Comparison of ENCODE assay signal across 14 mouse cellular contexts in genomic region chr3:68453266-68453665, GRCm38 (mm10).
DNase-seq lines count a peak whose midpoint lies in the region; ATAC-seq lines count a peak whose summit lies in the region.
"Had no signal": no experiment of that assay in that cellular context is flagged by ENCODE, and none has a peak within 500 bp of the region (broad histone marks: within the 10 kb centered on the region; RNA-seq: fewer than 3 reads in every experiment).

No protein-coding gene starts in this region.

- ATAC-seq in hindbrain, embryonic 11.5 days (ENCODE audit: low FRiP score) = no peak
- ATAC-seq in hindbrain, embryonic 16.5 days = no peak
- ATAC-seq in heart, embryonic 14.5 days (ENCODE audit: insufficient number of reproducible peaks, insufficient read depth, low FRiP score, low read depth) = peak; percentile 56; the same call in 1 of the 2 replicates
- peak; percentile 83 for ATAC-seq in lung, embryonic 15.5 days (ENCODE audit: borderline replicate concordance, extremely low read depth, low FRiP score, low TSS enrichment)
- ATAC-seq in midbrain, embryonic 15.5 days (replicated peaks) = no peak
- ATAC-seq: Patski had no signal

- no peak overlapping the region for H3K4me2 ChIP-seq in hindbrain, embryonic 11.5 days (replicated peaks; ENCODE audit: low read depth, low read length)
- no peak overlapping the region for H3K4me2 ChIP-seq in hindbrain, embryonic 16.5 days (ENCODE audit: low read length)
- H3K4me2 ChIP-seq in heart, embryonic 14.5 days (ENCODE audit: low read length) = peak overlapping the region; percentile 58
- H3K4me2 ChIP-seq in lung, embryonic 15.5 days = peak overlapping the region; percentile 34
- H3K4me2 ChIP-seq in midbrain, embryonic 15.5 days = no peak overlapping the region

- no peaks in the 10 kb centered on the region for H3K9me3 ChIP-seq in hindbrain, embryonic 11.5 days (ENCODE audit: control insufficient read depth, low read length)
- no peaks in the 10 kb centered on the region for H3K9me3 ChIP-seq in hindbrain, embryonic 16.5 days (ENCODE audit: control insufficient read depth, low read length)
- H3K9me3 ChIP-seq in embryonic facial prominence, embryonic 10.5 days = no peaks in the 10 kb centered on the region
- no peaks in the 10 kb centered on the region for H3K9me3 ChIP-seq in heart, embryonic 14.5 days (ENCODE audit: control insufficient read depth, low read length)
- no peaks in the 10 kb centered on the region for H3K9me3 ChIP-seq in lung, embryonic 15.5 days
- H3K9me3 ChIP-seq in midbrain, embryonic 15.5 days = no peaks in the 10 kb centered on the region

- 29% methylated on average over 5 of the region's 5 CpGs for WGBS in hindbrain, embryonic 11.5 days
- 39% methylated on average over 5 of the region's 5 CpGs for WGBS in hindbrain, embryonic 16.5 days
- 12% methylated on average over 5 of the region's 5 CpGs for WGBS in embryonic facial prominence, embryonic 10.5 days
- 0% methylated on average over 5 of the region's 5 CpGs for WGBS in heart, embryonic 14.5 days
- WGBS in lung, embryonic 15.5 days = 7% methylated on average over 5 of the region's 5 CpGs
- 42% methylated on average over 5 of the region's 5 CpGs for WGBS in midbrain, embryonic 15.5 days

- H3K27me3 ChIP-seq in hindbrain, embryonic 11.5 days (ENCODE audit: control insufficient read depth, insufficient read depth, low read length) = no peaks in the 10 kb centered on the region
- H3K27me3 ChIP-seq in hindbrain, embryonic 16.5 days (replicated peaks; ENCODE audit: control insufficient read depth, insufficient read depth, low read length) = no peaks in the 10 kb centered on the region
- peaks cover 10% of the 10 kb centered on the region; the same call in 1 of the 2 replicates for H3K27me3 ChIP-seq in embryonic facial prominence, embryonic 10.5 days (replicated peaks; ENCODE audit: low read depth, poor library complexity, severe bottlenecking)
- H3K27me3 ChIP-seq in heart, embryonic 14.5 days (ENCODE audit: control insufficient read depth, insufficient read depth, low read length) = no peaks in the 10 kb centered on the region
- H3K27me3 ChIP-seq in lung, embryonic 15.5 days = no peaks in the 10 kb centered on the region
- H3K27me3 ChIP-seq in midbrain, embryonic 15.5 days (replicated peaks) = no peaks in the 10 kb centered on the region

- no peak overlapping the region for H3K4me3 ChIP-seq in hindbrain, embryonic 11.5 days (ENCODE audit: low read depth, low read length)
- no peak overlapping the region for H3K4me3 ChIP-seq in hindbrain, embryonic 16.5 days (ENCODE audit: low read length)
- H3K4me3 ChIP-seq in embryonic facial prominence, embryonic 10.5 days = peak overlapping the region; percentile 34; the same call in 1 of the 2 replicates
- H3K4me3 ChIP-seq in heart, embryonic 14.5 days (ENCODE audit: control insufficient read depth in 1 of 2, insufficient read depth in 1 of 2, low read depth in 1 of 2, low read length in 2 of 2) = peak overlapping the region; percentile 6 to 13; a peak in 3 of 4 replicates
- H3K4me3 ChIP-seq in lung, embryonic 15.5 days = no peak overlapping the region
- H3K4me3 ChIP-seq in midbrain, embryonic 15.5 days = no peak overlapping the region

- no peak overlapping the region for H3K9ac ChIP-seq in hindbrain, embryonic 11.5 days (ENCODE audit: low read depth, low read length)
- no peak overlapping the region for H3K9ac ChIP-seq in hindbrain, embryonic 16.5 days (ENCODE audit: low read depth, low read length)
- no peak overlapping the region for H3K9ac ChIP-seq in heart, embryonic 14.5 days (ENCODE audit: low read length)
- H3K9ac ChIP-seq in lung, embryonic 15.5 days = no peak overlapping the region
- no peak overlapping the region for H3K9ac ChIP-seq in midbrain, embryonic 15.5 days
- H3K9ac ChIP-seq: liver, embryonic 14.5 days had no signal

- H3K27ac ChIP-seq in hindbrain, embryonic 11.5 days (ENCODE audit: low read depth, low read length) = no peak overlapping the region
- no peak overlapping the region for H3K27ac ChIP-seq in hindbrain, embryonic 16.5 days (ENCODE audit: low read depth, low read length)
- H3K27ac ChIP-seq in embryonic facial prominence, embryonic 10.5 days (replicated peaks) = peak overlapping the region; percentile 59
- H3K27ac ChIP-seq in heart, embryonic 14.5 days (replicated peaks in 1 of 2; ENCODE audit: control insufficient read depth in 1 of 2, insufficient read depth in 1 of 2, low read depth in 2 of 2, low read length in 2 of 2) = peak overlapping the region; percentile 61 to 83
- H3K27ac ChIP-seq in lung, embryonic 15.5 days = 0 out of 2 replicates have a peak overlapping the region, but pooled peaks have one; percentile 24
- H3K27ac ChIP-seq in midbrain, embryonic 15.5 days = no peak overlapping the region
- H3K27ac ChIP-seq: liver, embryonic 14.5 days had no signal

- peak; percentile 10 for DNase-seq in hindbrain, embryonic 11.5 days (ENCODE audit: low spot score)
- DNase-seq in embryonic facial prominence, embryonic 10.5 days (ENCODE audit: low spot score) = peak; percentile 69
- DNase-seq in urinary bladder, adult 2 months (ENCODE audit: low spot score) = no peak
- no peak for DNase-seq in spleen, postnatal 10 days (ENCODE audit: low spot score in 2 of 2)
- DNase-seq: adrenal gland, postnatal 36 days; B cell, adult 2 months; cerebellum, postnatal 10 days; layer of hippocampus, adult 9-11 months had no signal

- H3K4me1 ChIP-seq in hindbrain, embryonic 11.5 days (replicated peaks; ENCODE audit: control insufficient read depth, insufficient read depth, low read length) = no peaks in the 10 kb centered on the region
- no peaks in the 10 kb centered on the region for H3K4me1 ChIP-seq in hindbrain, embryonic 16.5 days (ENCODE audit: control insufficient read depth, insufficient read depth, low read depth, low read length)
- H3K4me1 ChIP-seq in embryonic facial prominence, embryonic 10.5 days = peaks cover 20% of the 10 kb centered on the region
- H3K4me1 ChIP-seq in heart, embryonic 14.5 days (ENCODE audit: control insufficient read depth in 2 of 2, insufficient read depth in 2 of 2, low read length in 2 of 2) = peaks cover 0 to 13% of the 10 kb centered on the region in 2 experiments; a peak in 2 of 4 replicates
- H3K4me1 ChIP-seq in lung, embryonic 15.5 days = peaks cover 10% of the 10 kb centered on the region
- H3K4me1 ChIP-seq in midbrain, embryonic 15.5 days = no peaks in the 10 kb centered on the region

- H3K36me3 ChIP-seq in hindbrain, embryonic 11.5 days (ENCODE audit: control insufficient read depth, insufficient read depth, low read length) = no peaks in the 10 kb centered on the region
- H3K36me3 ChIP-seq in hindbrain, embryonic 16.5 days (ENCODE audit: control insufficient read depth, insufficient read depth, low read length) = no peaks in the 10 kb centered on the region
- H3K36me3 ChIP-seq in embryonic facial prominence, embryonic 10.5 days (replicated peaks) = no peaks in the 10 kb centered on the region
- H3K36me3 ChIP-seq in heart, embryonic 14.5 days (ENCODE audit: control insufficient read depth, insufficient read depth, low read length) = no peaks in the 10 kb centered on the region
- H3K36me3 ChIP-seq in lung, embryonic 15.5 days = no peaks in the 10 kb centered on the region
- no peaks in the 10 kb centered on the region for H3K36me3 ChIP-seq in midbrain, embryonic 15.5 days (replicated peaks)

Comparison
In these comparisons a context has a peak if more than half of its experiments do, and no peak if none do; other contexts are left out.
1. ATAC-seq: peak in heart, embryonic 14.5 days (single experiment) and lung, embryonic 15.5 days (single experiment); none in hindbrain, embryonic 11.5 days (single experiment), hindbrain, embryonic 16.5 days (single experiment) and midbrain, embryonic 15.5 days (single experiment).
2. DNase-seq: peak in hindbrain, embryonic 11.5 days (single experiment) and embryonic facial prominence, embryonic 10.5 days (single experiment); none in urinary bladder, adult 2 months (single experiment) and spleen, postnatal 10 days (0 of 2).
3. H3K27ac ChIP-seq: peak in embryonic facial prominence, embryonic 10.5 days (single experiment), heart, embryonic 14.5 days (2 of 2) and lung, embryonic 15.5 days (single experiment); none in hindbrain, embryonic 11.5 days (single experiment), hindbrain, embryonic 16.5 days (single experiment) and midbrain, embryonic 15.5 days (single experiment).
4. H3K4me2 ChIP-seq: peak in heart, embryonic 14.5 days (single experiment) and lung, embryonic 15.5 days (single experiment); none in hindbrain, embryonic 11.5 days (single experiment), hindbrain, embryonic 16.5 days (single experiment) and midbrain, embryonic 15.5 days (single experiment).
5. H3K4me3 ChIP-seq: peak in embryonic facial prominence, embryonic 10.5 days (single experiment) and heart, embryonic 14.5 days (2 of 2); none in hindbrain, embryonic 11.5 days (single experiment), hindbrain, embryonic 16.5 days (single experiment), lung, embryonic 15.5 days (single experiment) and midbrain, embryonic 15.5 days (single experiment).